Mouse (Mus musculus): ENCODE results near the gene Slc24a3.

- TF ChIP-seq EP300 (IDR thresholded peaks at IDR 0.05; ENCODE audit: low read depth) (no peak), CTCF (IDR thresholded peaks at IDR 0.05; ENCODE audit: low read depth) (no peak)
These were observed 463.7 kb downstream of the Slc24a3 start for GRCm38 (mm10) chr2:145631123-145631798.

All from liver, embryonic 14.5 days (tissue).